Mouse (Mus musculus) brain, embryonic 14.5 days (tissue): ENCODE data around the gene Eipr1.
A peak's percentile ranks its signal among the peaks of the same experiment; 100 is the strongest.

Experiments
- CTCF ChIP-seq: fragments of 200-500 bp; IDR thresholded peaks from 2 replicates; pipeline ENCODE4 v1.5.1; 2012; ENCODE audit warnings: inconsistent platforms, mild to moderate bottlenecking, moderate library complexity, borderline replicate concordance; ENCODE audit not compliant: insufficient read depth, insufficient read length; ENCODE audit errors: extremely low read depth
- POLR2A ChIP-seq: fragments of 200-500 bp; IDR thresholded peaks from 2 replicates; pipeline ENCODE4 v1.6.1; 2012; ENCODE audit warnings: mild to moderate bottlenecking, inconsistent platforms, borderline replicate concordance; ENCODE audit not compliant: poor library complexity, insufficient read depth, insufficient read length, severe bottlenecking; ENCODE audit errors: extremely low read depth

DNA sequence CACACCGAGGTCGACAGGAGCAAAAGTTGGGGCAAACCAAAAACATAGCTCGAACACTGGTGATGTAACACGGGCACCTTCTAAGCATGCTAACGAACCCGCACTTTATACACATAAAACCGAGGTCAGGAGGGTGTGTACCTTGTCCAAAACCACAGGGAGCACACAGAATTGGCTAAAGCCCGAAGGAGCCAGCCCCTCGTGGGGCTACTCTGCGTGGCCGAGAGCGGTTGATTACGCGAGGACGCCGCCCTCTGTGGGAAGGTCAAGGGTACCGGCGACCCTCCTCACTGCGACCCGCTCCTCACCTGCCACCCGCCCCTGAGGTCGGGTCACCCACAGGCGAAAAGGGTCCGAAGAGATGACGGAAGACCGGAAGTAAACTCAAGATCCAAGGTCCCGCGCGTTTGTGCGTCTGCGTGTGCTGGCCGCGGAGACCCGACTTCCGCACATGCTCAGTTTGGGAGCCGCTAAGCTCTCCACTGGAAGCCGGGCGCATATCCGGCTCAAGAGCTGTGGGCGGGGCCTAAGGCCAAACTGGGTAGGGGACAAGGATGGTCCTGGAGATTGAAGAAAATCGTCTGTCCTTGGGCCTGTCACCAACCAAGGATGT lies 1.5 kb upstream of the Eipr1 start, which contains the start of gene Trappc12:
- TF ChIP-seq CTCF, result no peak
- TF ChIP-seq POLR2A, result peak; percentile 40; the same call in 1 of the 2 replicates
